Mouse (Mus musculus): Measurements from ENCODE around the gene Atrnl1.

The Atrnl1 gene

DNA sequence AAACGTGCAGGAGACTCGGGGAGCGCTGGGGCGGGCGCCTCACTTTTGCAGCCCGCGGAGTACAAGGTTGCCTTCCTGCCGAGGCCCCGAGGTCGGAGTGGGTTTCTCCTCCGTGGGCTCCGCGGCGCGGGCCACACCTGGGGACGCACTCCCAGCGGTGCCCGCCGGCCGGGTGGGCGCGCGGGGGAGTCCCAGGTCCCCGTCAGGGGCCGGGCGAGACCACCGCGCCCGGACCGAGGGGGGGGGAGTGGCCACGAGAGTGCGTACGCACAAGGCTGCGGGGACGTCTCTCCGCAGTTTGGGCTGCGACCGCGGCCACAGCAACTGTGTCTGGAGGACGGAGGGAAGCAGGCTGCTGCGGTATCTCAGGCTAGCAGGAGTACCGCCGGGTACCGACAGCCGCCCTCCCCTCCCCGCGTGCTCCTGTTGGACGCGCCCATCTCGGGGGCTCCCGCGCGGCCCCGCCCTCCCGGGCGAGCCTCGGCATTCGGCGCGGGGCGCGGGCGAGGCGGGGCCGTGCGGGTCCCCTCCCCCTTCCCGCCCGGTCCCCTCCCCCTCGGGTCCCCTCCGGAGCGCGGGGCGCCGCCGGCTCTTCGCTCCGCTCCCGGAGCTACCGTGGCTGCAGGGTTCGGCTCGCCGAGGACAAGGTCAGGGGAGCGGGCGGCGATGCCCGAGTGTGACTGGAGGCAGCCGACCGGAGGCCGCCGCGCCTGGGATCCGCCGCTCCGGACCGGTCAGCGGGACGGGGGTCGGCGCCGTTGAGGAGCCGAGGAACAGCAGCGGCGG lies at the start of gene Atrnl1:
TSS of gene Atrnl1 (plus strand) at position 559 of the 786 bp plus-strand sequence.
- DNase-seq (ENCODE audit: low read depth, low spot score) = peak; percentile 89

DNA sequence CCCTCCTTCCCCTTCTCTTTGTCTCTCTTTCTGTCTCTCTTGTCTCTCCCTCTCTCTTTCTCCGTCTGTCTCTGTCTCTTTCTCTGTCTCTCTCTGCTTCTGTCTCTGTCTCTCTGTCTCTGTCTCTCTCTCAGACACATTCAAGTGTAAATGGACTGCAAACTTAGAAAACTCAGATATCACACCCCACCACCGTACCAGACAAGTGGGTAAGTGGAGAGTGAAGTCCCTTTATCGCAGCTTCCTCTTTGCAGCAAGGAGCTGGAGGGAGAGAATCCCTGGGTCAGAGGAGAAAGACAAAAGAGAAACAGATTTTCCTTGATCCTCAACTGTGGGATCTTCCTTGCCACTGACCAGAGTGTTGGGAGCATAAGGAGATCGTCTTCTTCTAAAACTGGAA lies 49.3 kb upstream of the Atrnl1 start:
- no peak for DNase-seq (ENCODE audit: low read depth, low spot score)

DNA sequence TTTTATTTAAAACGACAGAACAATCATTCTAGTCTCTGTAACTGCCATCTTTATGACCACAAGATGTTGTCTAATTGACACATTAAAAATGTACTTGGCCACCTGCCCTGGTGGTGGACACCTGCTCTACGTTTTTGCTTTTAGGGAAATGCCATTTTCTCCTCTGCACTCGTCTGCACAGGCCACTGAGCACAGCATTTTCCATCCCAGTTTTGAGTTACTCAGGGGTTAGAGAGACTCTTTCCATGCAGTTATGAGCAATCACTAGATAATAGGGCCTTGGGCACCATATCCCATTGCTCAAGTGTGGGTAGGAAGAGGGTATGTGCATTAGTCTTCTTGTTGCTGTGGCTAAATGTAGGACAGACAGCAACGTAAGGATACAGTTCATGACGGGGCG lies 41.8 kb upstream of the Atrnl1 start:
- no peak for DNase-seq (ENCODE audit: low read depth, low spot score)

DNA sequence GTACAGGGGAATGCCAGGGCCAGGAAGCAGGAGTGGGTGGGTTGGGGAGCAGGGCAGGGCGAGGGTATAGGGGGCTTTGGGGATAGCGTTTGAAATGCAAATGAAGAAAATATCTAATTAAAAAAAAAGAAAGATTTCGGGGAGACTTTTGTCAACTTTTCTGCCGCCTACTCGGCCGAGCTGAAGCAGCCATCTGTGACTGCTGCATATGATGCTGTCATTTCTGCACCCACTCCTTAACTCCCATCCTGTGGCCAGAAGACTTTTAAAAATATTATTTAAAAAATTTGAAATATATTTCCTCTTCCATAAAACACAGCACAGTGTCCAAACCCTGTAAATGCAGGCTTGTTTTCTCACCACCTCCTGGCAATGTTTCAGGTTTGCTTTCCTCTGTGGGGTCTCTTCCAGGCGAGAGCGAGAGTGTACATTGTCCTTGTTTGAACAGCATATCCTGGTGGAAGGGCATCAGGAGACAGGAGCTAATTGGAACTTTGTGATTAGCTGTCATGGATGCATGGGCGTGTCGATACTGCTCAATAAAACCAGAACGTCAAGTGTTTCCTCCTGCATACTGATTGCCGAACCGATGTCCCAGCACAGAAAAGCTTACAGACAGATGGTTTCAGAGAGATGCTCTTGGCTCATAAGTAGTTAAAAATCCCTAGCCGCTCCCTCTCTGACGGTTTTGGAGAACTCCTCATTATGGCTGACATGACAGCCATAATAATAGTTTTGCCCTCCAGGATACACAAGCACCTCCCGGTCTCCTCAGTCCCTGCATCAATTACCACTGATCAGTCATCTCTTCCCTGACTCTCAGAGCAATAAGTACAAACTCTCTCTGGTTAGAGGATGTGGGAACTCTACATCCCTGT lies 38.2 kb upstream of the Atrnl1 start:
- no peak for DNase-seq (ENCODE audit: low read depth, low spot score)

DNA sequence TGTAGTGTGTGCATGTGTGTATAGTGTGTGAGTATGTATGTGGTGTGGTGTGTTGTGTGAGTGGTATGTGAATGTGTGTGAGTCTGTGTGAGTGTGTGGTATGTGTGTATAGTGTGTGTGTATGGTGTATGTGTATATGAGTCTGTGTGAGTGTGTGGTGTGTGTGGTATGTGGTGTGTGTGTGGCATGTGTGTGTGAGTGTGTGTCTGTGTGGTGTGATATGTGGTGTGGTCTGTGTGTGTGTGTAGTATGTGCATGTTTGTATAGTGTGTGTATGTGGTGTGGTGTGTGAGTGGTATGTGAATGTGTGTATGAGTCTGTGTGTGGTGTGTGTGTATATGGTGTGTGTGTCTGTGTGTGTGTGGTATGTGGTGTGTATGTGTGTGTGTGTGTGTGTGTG lies 37.4 kb upstream of the Atrnl1 start:
- DNase-seq (ENCODE audit: low read depth, low spot score) = no peak

DNA sequence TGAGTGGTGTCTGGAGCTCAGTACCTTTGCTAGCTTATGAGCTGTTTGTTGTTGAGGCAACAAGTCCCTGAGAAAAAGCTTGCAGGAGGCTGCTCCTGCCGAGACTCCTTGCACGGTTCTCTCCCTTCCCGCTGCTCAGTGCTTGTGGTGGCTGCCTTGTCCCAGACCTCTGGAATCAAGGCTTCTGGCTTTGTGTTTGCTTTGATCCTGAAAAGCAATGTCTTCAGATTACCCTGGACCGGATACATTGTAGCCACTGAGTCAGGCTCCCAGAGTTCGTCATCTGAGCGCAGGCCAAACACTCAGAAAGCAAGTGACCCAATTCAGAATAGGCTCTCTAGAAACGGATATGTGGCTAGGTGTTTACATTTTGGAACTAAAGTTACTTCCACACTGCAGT lies 35.8 kb upstream of the Atrnl1 start:
- DNase-seq (ENCODE audit: low read depth, low spot score) = no peak

DNA sequence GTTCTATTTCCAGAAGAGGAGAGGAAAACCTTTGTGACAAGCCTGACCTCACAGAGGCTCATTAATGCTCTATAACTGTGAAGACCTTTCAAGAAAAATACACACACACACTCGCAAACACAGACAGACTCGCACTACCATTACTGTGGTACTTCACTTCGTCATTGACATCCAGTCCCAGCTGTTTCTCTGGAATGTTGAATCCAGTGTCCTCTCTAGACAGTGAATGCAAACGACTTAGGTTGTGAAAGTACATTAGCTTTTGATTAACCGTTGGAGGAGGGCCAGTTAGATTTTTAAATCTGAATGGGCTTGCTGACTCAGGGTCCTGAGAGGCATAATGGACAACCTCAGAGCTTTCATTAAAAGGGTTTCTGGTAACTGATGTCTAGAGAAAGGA lies 34.0 kb upstream of the Atrnl1 start:
- no peak for DNase-seq (ENCODE audit: low read depth, low spot score)

DNA sequence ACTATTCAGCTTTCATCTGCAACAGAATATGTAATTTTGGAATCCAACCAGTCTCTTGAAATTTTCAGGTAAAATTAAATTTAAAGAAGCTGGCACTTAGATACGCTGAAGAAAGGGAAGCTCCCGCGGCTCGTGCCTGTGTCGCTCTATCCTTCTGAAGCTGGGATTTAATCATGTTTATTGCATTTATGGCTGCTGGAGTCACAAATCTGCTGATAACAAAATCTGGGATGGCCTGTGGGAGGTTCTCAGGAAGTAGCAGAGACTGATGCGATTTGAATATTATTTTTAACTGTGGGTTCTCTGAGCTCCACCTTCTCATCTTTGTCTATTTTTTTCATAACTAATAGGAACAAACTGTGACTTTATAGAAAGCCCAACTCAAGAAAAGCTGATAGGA lies 33.6 kb upstream of the Atrnl1 start:
- DNase-seq (ENCODE audit: low read depth, low spot score) = no peak

DNA sequence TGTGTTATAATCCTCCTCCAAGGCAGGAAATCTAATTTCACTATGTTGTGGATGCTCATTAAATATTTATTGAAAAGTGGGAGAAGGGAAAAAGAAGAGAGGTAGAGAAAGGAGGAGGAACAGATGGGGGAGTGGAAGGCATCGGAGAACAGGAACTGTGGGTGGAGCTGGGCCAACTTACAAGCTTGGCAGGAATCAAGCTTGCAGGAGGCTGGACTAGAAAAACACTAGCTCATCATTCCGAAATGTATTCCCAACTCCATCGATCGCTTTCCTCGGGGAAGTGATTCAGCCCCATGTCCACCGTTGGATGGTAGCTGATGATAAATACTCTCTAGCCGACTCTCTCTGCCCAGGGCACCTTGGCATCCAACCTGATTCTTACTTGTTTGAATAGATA lies 29.9 kb upstream of the Atrnl1 start:
- DNase-seq (ENCODE audit: low read depth, low spot score) = no peak

DNA sequence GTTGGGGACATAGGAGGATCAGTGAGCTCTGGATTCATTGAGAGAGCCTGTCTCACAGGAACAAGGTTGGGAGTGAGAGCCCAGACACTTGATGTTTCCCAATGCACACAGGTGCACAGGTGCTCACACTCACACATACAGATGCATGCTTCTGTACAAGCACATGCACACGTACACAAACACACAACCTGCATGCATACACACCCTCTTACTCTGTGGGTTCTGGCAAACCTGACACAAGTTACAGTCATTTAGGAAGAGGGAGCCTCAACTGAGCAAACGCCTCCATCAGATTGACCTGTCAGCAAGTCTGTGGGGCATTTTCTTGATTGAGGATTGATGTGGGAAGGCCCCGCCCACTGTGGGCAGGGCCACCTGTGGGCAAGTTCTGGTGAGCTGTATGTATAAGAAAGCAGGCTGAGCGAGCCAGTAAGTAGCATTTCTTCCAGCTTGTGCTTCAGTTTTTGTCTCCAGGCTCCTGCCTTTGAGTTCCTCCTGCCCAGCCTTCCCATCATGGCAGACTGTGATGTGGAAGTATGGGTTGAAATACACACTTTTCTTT lies 25.5 kb upstream of the Atrnl1 start:
- DNase-seq (ENCODE audit: low read depth, low spot score) = no peak

DNA sequence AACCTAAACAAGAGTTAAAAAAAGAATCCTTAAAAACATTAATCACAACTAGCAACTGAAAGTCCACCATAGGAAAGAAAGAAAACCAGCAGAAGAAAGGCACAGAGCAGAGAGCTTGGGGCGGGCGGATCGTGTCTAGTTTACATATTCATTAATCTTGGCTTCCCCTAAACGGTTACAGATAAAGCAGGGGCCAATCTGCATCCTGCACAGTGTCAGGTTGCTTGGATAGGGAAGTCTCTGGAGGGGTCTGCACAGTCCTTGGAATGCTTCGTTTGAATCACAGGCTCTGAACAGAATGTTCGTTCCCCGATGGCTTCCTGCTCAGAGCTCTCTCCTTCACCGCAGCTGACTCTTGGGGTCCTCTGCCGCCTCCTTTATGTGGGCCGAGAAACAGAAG lies 24.7 kb upstream of the Atrnl1 start:
- no peak for DNase-seq (ENCODE audit: low read depth, low spot score)

DNA sequence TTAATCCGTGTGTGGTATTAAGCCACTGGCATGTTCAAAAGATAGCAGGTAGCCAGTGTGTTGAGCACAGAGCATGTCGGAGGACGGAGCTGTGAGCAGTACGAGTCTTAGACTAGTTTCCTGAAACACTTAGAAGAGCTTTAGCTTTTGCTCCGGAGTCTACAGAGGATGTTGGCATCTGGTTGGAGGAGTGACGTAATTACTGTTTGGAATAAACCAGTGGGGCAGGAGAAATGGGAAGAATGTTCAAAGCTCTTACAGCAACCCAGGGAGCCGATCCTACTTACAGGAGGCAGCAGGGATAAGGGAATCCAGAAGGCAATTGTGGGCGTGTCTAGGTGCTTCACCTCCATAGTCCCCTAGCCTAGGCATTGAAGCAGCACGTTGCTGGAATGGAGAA lies 21.3 kb upstream of the Atrnl1 start:
- no peak for DNase-seq (ENCODE audit: low read depth, low spot score)

DNA sequence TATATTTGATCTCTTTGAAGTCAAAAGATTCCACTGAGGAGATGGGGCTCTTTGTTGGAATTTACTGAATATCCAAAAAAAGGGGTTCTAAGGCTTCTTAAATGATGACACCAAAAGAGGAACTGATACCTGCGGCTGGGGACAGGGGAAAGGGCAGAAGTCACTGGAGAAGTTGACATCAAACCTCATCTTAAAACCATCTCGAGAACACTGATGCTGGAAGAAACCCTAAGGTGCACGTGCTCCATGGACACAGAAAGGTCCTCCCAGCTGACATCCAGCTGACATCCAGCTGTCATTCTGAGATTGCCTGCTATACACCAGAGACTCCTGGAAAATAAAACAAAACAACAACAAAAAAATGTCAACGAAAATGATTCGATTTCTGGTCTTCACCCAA lies 19.9 kb upstream of the Atrnl1 start:
- DNase-seq (ENCODE audit: low read depth, low spot score) = no peak

DNA sequence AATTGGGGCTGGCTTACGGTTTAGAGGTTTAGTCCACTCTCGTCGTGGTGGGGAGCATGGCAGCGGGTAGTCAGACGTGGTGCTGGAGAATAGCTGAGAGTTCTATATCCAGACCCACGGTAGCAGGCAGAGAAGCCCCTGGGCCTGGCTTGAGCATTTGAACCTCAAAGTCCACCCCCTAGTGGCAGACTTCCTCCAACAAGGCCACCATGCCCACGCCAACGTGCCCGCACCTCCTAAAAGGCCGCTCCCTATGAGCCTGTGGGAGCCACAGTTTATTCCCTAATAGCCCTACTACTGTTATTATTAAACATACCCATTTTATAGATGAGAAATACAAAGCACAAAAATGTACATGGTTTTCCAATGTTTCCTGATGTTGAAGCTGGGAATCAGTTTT lies 19.2 kb upstream of the Atrnl1 start:
- DNase-seq (ENCODE audit: low read depth, low spot score) = no peak

DNA sequence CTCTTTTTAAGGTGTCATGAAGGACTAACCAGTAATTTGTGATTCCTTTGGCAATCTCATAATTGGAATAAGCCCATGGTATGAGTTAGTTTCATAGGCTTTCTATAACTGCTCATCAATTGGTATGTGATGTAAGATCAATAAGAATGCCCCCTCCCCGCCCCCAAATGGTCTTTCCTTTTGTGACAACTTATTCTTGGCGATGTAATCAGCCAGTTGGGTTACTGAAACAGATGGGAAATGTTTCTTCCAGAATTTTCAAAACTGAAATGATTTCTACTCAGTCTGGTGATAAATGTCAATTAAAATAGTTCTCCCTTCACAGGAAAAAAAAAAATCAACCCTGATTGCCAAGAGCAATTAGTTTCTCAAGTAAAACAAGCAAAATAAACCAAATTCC lies 18.5 kb upstream of the Atrnl1 start:
- no peak for DNase-seq (ENCODE audit: low read depth, low spot score)

DNA sequence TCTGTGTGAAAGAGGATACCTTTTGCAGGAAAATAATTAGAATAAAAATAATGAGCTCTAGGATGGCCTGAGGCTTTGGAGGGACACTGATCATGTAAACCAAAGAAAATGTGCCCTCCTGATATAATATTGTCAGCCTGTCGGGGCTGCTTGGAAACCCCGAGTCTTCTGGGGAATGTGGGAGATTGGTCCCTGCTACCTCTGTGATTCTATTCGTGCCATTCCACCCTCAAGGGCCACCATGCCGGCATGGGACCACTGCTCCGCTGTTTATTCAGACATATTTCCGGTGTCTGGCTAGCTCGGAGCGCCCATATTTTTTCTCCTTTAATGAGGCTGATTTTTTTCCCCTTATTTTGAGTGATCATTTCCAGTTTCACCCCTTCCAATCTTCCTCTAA lies 11.7 kb upstream of the Atrnl1 start:
- DNase-seq (ENCODE audit: low read depth, low spot score) = no peak

DNA sequence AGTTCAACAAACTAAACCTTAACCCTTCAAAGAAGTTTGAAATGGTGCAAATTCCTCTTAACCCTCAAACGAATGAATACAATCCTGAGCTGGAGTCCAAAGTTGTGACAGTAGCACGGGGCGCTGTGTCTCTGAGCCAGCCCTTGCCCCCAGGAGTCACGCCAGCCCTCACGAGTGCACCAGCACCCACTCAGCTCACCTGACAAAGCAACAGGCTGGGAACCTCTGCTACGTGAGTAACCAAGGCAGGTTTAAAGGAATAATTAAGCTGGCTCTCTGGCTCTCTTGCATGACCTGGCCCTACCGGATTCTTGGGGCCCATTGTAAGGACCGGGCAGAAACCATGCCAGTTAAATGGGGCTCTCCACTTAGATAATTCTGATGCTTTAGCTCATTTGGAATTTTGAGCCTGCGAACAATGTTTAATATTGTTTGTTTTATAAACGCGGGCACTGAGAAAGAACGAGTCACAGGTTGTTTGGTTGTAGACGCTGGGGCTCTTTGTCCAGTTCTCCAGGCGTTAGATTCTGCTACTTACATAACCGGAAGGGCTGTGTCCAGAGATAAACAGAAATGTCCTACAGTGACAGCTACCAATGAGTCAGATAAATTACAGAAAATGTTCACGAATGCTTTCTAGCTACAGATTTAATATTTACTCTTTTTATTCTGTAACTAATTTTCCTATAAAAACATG lies 10.5 kb upstream of the Atrnl1 start:
- DNase-seq (ENCODE audit: low read depth, low spot score) = no peak

DNA sequence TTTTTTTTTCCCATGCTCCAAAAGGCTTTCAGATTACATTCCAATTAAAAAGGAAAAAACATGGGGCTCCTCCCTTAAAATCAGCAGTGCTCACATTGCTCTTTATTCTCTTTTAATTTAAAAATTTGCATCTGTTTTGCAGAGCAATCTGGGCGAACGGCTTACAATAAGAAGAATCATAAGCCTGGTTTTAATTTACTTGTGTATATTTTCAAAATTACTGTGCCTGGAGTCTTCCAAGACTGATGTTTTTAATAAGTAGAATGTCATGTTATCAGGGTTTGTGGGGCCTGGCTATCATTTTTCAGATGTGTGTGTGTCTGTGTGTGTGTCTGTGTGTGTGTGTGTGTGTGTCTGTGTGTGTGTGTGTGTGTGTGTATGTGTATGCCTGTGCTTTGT lies 9.9 kb upstream of the Atrnl1 start:
- DNase-seq (ENCODE audit: low read depth, low spot score) = no peak

DNA sequence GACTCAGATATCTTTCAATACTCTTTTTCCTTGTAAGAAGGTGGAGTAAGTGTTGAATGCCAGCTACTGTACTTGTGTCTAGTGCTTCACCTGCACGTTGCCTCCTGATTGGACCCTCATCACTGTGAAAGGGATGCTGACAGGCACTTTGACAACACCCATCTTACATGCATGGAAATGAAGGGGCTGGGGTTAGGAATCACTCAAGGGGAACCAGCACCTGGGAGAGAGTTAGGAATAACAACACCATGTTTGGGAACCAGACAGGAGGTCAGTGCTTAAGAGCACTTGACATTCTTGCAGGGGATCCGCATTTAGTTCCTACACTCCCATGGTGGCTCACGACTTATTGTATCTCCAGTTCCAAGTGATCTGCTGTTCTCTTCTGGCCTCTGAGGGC lies 7.2 kb upstream of the Atrnl1 start:
- no peak for DNase-seq (ENCODE audit: low read depth, low spot score)

DNA sequence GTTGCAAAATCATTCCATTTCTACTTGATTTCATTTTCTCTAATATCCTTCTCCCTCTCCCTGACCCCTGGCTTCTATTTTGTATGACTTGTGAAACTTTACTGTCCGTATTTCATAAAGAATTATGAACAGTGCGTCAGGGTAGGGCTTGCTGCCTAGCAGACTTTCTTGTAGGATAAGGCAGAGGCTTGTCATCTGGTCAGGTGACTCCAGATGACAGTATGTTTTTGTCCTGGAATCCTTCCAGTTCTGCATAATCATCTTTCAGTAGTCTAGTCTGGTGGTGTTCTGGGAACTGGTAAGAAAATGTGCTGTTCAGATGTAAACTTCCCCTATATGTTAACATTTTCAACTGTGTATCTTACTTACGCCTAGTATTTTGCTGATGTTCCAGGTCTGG lies 4.9 kb upstream of the Atrnl1 start:
- DNase-seq (ENCODE audit: low read depth, low spot score) = no peak

DNA sequence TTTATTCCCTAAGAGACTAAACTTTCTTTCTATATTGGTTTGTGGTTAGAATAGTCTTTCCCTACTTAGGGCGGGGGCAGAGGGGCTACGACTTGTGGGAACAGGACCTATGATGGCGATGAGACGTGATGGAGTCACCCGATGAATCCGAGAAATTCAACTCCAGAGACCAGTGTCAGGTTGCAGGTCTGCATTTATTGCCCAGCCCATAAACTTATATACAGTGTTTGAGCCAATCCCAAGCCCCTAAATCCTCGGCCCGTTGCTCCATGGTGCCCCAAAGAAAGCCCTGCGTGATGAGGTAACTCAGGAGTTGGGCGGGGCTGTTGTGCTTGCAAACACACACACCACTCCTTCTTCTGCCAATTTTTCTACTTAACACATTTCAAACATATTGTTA lies 4.5 kb upstream of the Atrnl1 start:
- no peak for DNase-seq (ENCODE audit: low read depth, low spot score)

DNA sequence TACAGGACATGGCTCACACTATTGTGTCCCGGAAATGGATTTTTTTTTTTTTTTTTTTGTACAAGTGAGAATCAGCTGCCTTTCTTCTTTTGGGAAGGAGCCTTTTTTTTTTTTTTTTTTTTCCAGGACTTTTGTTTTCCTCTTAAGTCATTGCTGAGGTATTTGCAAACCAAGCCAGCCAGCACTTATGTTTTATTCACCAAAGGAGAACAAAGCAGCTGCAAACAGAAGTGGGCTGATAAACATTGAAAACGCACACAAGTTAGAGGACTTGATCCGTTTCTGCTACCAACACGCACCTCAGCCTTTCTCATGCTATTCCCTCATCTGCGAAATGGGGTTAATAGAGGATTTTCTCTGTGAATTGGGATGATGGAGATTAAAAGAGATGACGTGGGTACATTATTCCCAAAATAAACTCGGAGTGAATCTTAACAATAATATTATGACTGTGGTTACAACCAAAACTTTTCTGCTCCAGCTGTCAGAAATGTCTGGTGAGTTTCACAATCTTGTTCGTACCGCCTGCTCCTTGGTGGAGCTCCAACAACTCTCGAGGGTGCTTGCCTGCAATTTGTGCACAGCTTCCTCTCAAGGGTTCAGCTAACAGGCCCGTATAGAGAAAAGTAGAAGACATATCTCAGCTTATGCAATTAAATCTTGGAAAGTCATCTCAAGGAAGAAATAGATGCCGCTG lies 1.3 kb upstream of the Atrnl1 start:
- DNase-seq (ENCODE audit: low read depth, low spot score) = peak; percentile 16
